Mouse (Mus musculus): ENCODE results near the gene Zglp1.
A peak's percentile ranks its signal among the peaks of the same experiment; 100 is the strongest.
"Not testable (repeated sequence)": the region's sequence is repeated elsewhere in the genome, so short reads cannot be mapped to it uniquely, and the experiment has no call there.

Gene Zglp1

GRCm38 (mm10) chr9:21072641-21073040 lies 5.7 kb upstream of the Zglp1 start:
- DNase-seq (ENCODE audit: low spot score in 2 of 2), result peak in 1 of 2 experiments; percentile 31

- DNase-seq (ENCODE audit: low spot score in 2 of 2), result peak; percentile 73 to 80
These were observed 4.0 kb downstream of the Zglp1 start for GRCm38 (mm10) chr9:21062928-21063327.

GRCm38 (mm10) chr9:21051578-21051977 lies 15.3 kb downstream of the Zglp1 start:
- no peak for DNase-seq (ENCODE audit: low spot score in 2 of 2)

GRCm38 (mm10) chr9:21045235-21045634 lies 21.7 kb downstream of the Zglp1 start:
- DNase-seq (ENCODE audit: low spot score in 2 of 2), result no peak

GRCm38 (mm10) chr9:21044785-21045184 lies 22.1 kb downstream of the Zglp1 start:
- DNase-seq (ENCODE audit: low spot score in 2 of 2), result not testable (repeated sequence)

GRCm38 (mm10) chr9:21043563-21043962 lies 23.3 kb downstream of the Zglp1 start:
- no peak for DNase-seq (ENCODE audit: low spot score in 2 of 2)

- DNase-seq (ENCODE audit: low spot score in 2 of 2), result peak; percentile 80 to 85
These were observed 25.6 kb downstream of the Zglp1 start for GRCm38 (mm10) chr9:21041308-21041707.

GRCm38 (mm10) chr9:21039779-21040178 lies 27.1 kb downstream of the Zglp1 start:
- DNase-seq (ENCODE audit: low spot score in 2 of 2), result no peak

GRCm38 (mm10) chr9:21037481-21037891 lies 29.4 kb downstream of the Zglp1 start:
- DNase-seq (ENCODE audit: low spot score in 2 of 2), result peak; percentile 45 to 50

- DNase-seq (ENCODE audit: low spot score in 2 of 2), result peak in 1 of 2 experiments; percentile 26
These were observed 30.2 kb downstream of the Zglp1 start for GRCm38 (mm10) chr9:21036666-21037065.

- DNase-seq (ENCODE audit: low spot score in 2 of 2), result no peak
These were observed 30.7 kb downstream of the Zglp1 start for GRCm38 (mm10) chr9:21036161-21036560.

GRCm38 (mm10) chr9:21035586-21035985 lies 31.3 kb downstream of the Zglp1 start:
- DNase-seq (ENCODE audit: low spot score in 2 of 2), result peak in 1 of 2 experiments; percentile 22

- DNase-seq (ENCODE audit: low spot score in 2 of 2), result peak in 1 of 2 experiments; percentile 15
These were observed 32.3 kb downstream of the Zglp1 start for GRCm38 (mm10) chr9:21034481-21035085.

- DNase-seq (ENCODE audit: low spot score in 2 of 2), result peak; percentile 63 to 77
These were observed 33.8 kb downstream of the Zglp1 start for GRCm38 (mm10) chr9:21033136-21033535.

- DNase-seq (ENCODE audit: low spot score in 2 of 2), result no peak
These were observed 34.4 kb downstream of the Zglp1 start for GRCm38 (mm10) chr9:21032491-21032890.

- DNase-seq (ENCODE audit: low spot score in 2 of 2), result peak; percentile 85 to 90
These were observed 35.0 kb downstream of the Zglp1 start, which contains the start of gene Icam5 for GRCm38 (mm10) chr9:21031896-21032351. Gene Icam5, plus strand, starts transcription at chr9:21032073.

- peak; percentile 86 to 89 for DNase-seq (ENCODE audit: low spot score in 2 of 2)
These were observed 35.5 kb downstream of the Zglp1 start for GRCm38 (mm10) chr9:21031251-21031895.

GRCm38 (mm10) chr9:21030781-21031250 lies 36.1 kb downstream of the Zglp1 start:
- DNase-seq (ENCODE audit: low spot score in 2 of 2), result peak; percentile 70 to 83

GRCm38 (mm10) chr9:21030055-21030600 lies 36.8 kb downstream of the Zglp1 start:
- no peak for DNase-seq (ENCODE audit: low spot score in 2 of 2)

GRCm38 (mm10) chr9:21029291-21030054 lies 37.4 kb downstream of the Zglp1 start, which contains the start of gene Icam4:
Gene Icam4, plus strand, starts transcription at chr9:21029373.
- peak; percentile 69 to 76 for DNase-seq (ENCODE audit: low spot score in 2 of 2)

- no peak for DNase-seq (ENCODE audit: low spot score in 2 of 2)
These were observed 38.3 kb downstream of the Zglp1 start for GRCm38 (mm10) chr9:21028560-21029110.

Data from frontal cortex, postnatal 36 days (tissue).